Mouse (Mus musculus) midbrain, embryonic 13.5 days (tissue): ENCODE measurements around the gene F2r. TPM values are rescaled to one million over a fixed set of nuclear protein-coding genes. Genes with fewer than 3 reads are reported as not detected.
A peak's percentile ranks its signal among the peaks of the same experiment; 100 is the strongest.

Experiments used
- ATAC-seq: fragments of 200-750 bp; cut with Nextera tagmentation; 2 replicates; pipeline ENCODE4 v1.8.0; 2017; ENCODE audit warnings: mild to moderate bottlenecking, moderate TSS enrichment, moderate library complexity
- H3K27ac ChIP-seq: fragments of 300-500 bp; sonication (generic); 2 replicates; pipeline ENCODE4 v1.5.1; 2015; ENCODE audit warnings: inconsistent platforms, mild to moderate bottlenecking, moderate library complexity
- H3K27me3 ChIP-seq: fragments of 300-500 bp; sonication (generic); 2 replicates; pipeline ENCODE4 v1.6.1; 2015; ENCODE audit warnings: mild to moderate bottlenecking, inconsistent platforms
- H3K36me3 ChIP-seq: fragments of 300-500 bp; sonication (generic); 2 replicates; pipeline ENCODE4 v1.6.1; 2015; ENCODE audit warnings: mild to moderate bottlenecking, inconsistent platforms
- H3K4me1 ChIP-seq: fragments of 300-500 bp; sonication (generic); replicated peaks from 2 replicates; pipeline ENCODE4 v1.6.1; 2015; ENCODE audit warnings: inconsistent platforms
- H3K4me2 ChIP-seq: fragments of 300-500 bp; sonication (generic); replicated peaks from 2 replicates; pipeline ENCODE4 v1.6.1; 2015; ENCODE audit warnings: moderate library complexity, mild to moderate bottlenecking, inconsistent platforms
- H3K4me3 ChIP-seq: fragments of 300-500 bp; sonication (generic); replicated peaks from 2 replicates; pipeline ENCODE4 v1.5.1; 2015; ENCODE audit warnings: mild to moderate bottlenecking, inconsistent platforms
- H3K9ac ChIP-seq: fragments of 300-500 bp; sonication (generic); replicated peaks from 2 replicates; pipeline ENCODE4 v1.6.1; 2015; ENCODE audit warnings: mild to moderate bottlenecking, inconsistent platforms
- H3K9me3 ChIP-seq: fragments of 300-500 bp; sonication (generic); 2 replicates; pipeline ENCODE4 v1.6.1; 2016; ENCODE audit warnings: mild to moderate bottlenecking, inconsistent platforms
- WGBS: fragments of 180-500 bp; shearing (Covaris S2); methylation state at CpG from one replicate; pipeline ENCODE4 v1.1.7; 2015; 5-methylcytosine and 5-hydroxymethylcytosine counted together
- polyA plus RNA-seq: library from polyadenylated mRNA; unstranded; fragments of >200 nt; fragmentation: Nextera tagmentation; extraction: Ambion mirVana; gene quantifications from 2 replicates; pipeline ENCODE4 v1.2.1, GENCODE M21; 2015

F2r gene
- polyA plus RNA-seq, 1 experiment from 2014 or later = 86.0 TPM

- no peak overlapping the region for H3K4me2 ChIP-seq
- WGBS = 75% methylated on average over 7 of the region's 7 CpGs
Measured at GRCm38 (mm10) chr13:95643740-95644139, 25.5 kb upstream of the F2r start.

DNA sequence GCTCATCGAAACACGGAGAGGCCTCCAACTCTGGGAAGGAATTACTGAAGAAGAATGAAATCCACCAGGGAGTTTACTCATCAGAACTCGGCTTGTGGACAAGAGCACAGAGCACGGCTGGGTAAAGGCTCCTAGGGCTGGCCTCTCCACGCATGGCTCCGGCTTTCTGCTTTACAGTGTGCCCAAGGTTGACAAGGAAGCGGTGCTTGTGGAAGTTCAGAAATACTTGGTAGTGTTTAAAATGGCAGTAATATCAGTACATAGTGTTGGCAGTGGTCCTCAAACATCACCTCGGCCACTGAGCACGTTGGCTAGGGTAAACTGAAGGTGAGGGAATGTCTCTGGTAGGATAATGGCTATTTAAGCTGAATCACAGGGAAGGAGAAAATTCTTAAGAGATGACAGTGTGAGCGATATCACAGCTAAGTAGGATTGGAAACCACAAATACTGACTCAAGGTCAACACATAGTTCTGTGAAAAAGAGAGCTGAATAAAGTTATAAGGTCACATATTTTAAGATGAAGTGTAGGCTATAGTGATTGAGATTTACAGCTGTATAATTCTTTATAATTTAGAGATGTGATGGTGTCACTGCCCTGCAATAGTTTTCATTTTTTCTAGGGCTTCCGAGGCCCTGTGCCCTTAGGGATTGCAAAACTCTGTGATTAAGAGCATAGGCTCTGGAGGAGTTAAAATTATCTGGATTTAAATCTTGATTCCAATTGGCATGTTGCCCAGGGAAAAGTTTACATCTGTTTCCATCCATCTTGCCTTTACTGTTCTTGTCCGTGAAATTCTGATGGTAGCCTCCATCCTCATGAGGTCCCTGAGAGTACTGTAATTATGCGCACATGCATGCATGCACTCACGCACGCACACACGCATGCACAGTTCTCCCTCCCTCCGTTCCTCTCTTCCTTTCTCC lies 23.0 kb upstream of the F2r start:
- no peak overlapping the region for H3K4me2 ChIP-seq
- ATAC-seq = no peak
- 0 out of 2 replicates have a peak, but pooled peaks cover 8% of the 10 kb centered on the region for H3K36me3 ChIP-seq
- H3K27me3 ChIP-seq = no peaks in the 10 kb centered on the region
- 94% methylated on average over 17 of the region's 17 CpGs for WGBS
- no peak overlapping the region for H3K27ac ChIP-seq
- H3K9me3 ChIP-seq = no peaks in the 10 kb centered on the region
- H3K9ac ChIP-seq = no peak overlapping the region
- peaks cover 11% of the 10 kb centered on the region for H3K4me1 ChIP-seq
- no peak overlapping the region for H3K4me3 ChIP-seq

More at GRCm38 (mm10) chr13:95643740-95644139, 25.5 kb upstream of the F2r start:
- Histone ChIP-seq H3K27me3 (no peaks in the 10 kb centered on the region), H3K4me1 (peaks cover 8% of the 10 kb centered on the region), H3K36me3 (0 out of 2 replicates have a peak, but pooled peaks cover 8% of the 10 kb centered on the region), H3K9ac (no peak overlapping the region), H3K27ac (no peak overlapping the region), H3K4me3 (no peak overlapping the region), H3K9me3 (no peaks in the 10 kb centered on the region)
- ATAC-seq = no peak

- Histone ChIP-seq H3K4me2 (no peak overlapping the region), H3K4me3 (no peak overlapping the region), H3K27ac (no peak overlapping the region), H3K4me1 (peaks cover 11% of the 10 kb centered on the region), H3K36me3 (no peaks in the 10 kb centered on the region), H3K9me3 (no peaks in the 10 kb centered on the region), H3K27me3 (no peaks in the 10 kb centered on the region), H3K9ac (no peak overlapping the region)
- no peak for ATAC-seq
- 95% methylated on average over 1 of the region's 1 CpGs for WGBS
Measured at GRCm38 (mm10) chr13:95640408-95640807, 22.1 kb upstream of the F2r start.

GRCm38 (mm10) chr13:95639336-95640116 lies 21.2 kb upstream of the F2r start:
- Histone ChIP-seq H3K27ac (peak overlapping the region; percentile 40; the same call in 1 of the 2 replicates), H3K36me3 (no peaks in the 10 kb centered on the region), H3K4me2 (no peak overlapping the region), H3K4me1 (peaks cover 11% of the 10 kb centered on the region), H3K9me3 (no peaks in the 10 kb centered on the region), H3K4me3 (no peak overlapping the region), H3K9ac (no peak overlapping the region), H3K27me3 (no peaks in the 10 kb centered on the region)
- 79% methylated on average over 15 of the region's 15 CpGs for WGBS
- peak; percentile 74; the same call in 1 of the 2 replicates for ATAC-seq

- 54% methylated on average over 5 of the region's 5 CpGs for WGBS
- Histone ChIP-seq H3K36me3 (no peaks in the 10 kb centered on the region), H3K27me3 (no peaks in the 10 kb centered on the region), H3K4me2 (no peak overlapping the region), H3K9ac (no peak overlapping the region), H3K27ac (peak overlapping the region; percentile 40), H3K4me1 (peaks cover 11% of the 10 kb centered on the region), H3K9me3 (no peaks in the 10 kb centered on the region), H3K4me3 (no peak overlapping the region)
- 0 out of 2 replicates have a peak, but pooled peaks have one; percentile 25 for ATAC-seq
Measured at GRCm38 (mm10) chr13:95638894-95639293, 20.6 kb upstream of the F2r start.

- WGBS = 76% methylated on average over 10 of the region's 10 CpGs
- no peaks in the 10 kb centered on the region for H3K27me3 ChIP-seq
- ATAC-seq = no peak
Measured at GRCm38 (mm10) chr13:95637737-95638136, 19.4 kb upstream of the F2r start.

GRCm38 (mm10) chr13:95635301-95635700 lies 17.0 kb upstream of the F2r start:
- Histone ChIP-seq H3K4me1 (peaks cover 11% of the 10 kb centered on the region), H3K36me3 (peaks cover 7% of the 10 kb centered on the region; the same call in 1 of the 2 replicates), H3K27me3 (no peaks in the 10 kb centered on the region), H3K9me3 (no peaks in the 10 kb centered on the region), H3K27ac (no peak overlapping the region), H3K4me3 (no peak overlapping the region), H3K9ac (no peak overlapping the region), H3K4me2 (no peak overlapping the region)
- WGBS = 93% methylated on average over 12 of the region's 12 CpGs
- no peak for ATAC-seq

More at GRCm38 (mm10) chr13:95637737-95638136, 19.4 kb upstream of the F2r start:
- H3K4me3 ChIP-seq = no peak overlapping the region
- peaks cover 11% of the 10 kb centered on the region for H3K4me1 ChIP-seq
- H3K9ac ChIP-seq = no peak overlapping the region
- no peaks in the 10 kb centered on the region for H3K9me3 ChIP-seq
- no peak overlapping the region for H3K4me2 ChIP-seq
- H3K27ac ChIP-seq = no peak overlapping the region
- no peaks in the 10 kb centered on the region for H3K36me3 ChIP-seq

DNA sequence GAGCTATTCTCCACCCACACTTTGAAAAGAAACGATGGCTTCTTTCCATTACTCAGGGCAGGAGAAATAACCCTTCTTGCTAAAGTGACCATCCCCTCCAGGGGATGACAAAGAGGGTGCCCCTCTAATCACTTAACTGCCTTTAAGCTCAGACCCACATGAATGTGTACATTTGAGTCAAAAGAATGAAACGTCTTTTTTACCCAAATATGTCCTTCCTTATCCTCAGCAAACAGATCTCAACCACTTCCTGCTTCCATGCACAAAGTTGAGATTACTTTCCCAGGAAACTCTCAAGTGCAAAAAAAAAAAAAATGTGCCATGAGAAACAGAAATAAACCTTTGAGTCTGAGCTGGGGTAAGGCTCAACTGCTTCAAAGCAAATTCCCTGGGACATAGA lies 16.2 kb upstream of the F2r start:
- Histone ChIP-seq H3K36me3 (peaks cover 8% of the 10 kb centered on the region; the same call in 1 of the 2 replicates), H3K4me1 (peaks cover 10% of the 10 kb centered on the region), H3K9ac (no peak overlapping the region), H3K4me2 (no peak overlapping the region), H3K27ac (no peak overlapping the region), H3K4me3 (no peak overlapping the region), H3K9me3 (no peaks in the 10 kb centered on the region), H3K27me3 (no peaks in the 10 kb centered on the region)
- WGBS = 60% methylated on average over 2 of the region's 2 CpGs
- ATAC-seq = no peak

GRCm38 (mm10) chr13:95633384-95633783 lies 15.1 kb upstream of the F2r start:
- no peaks in the 10 kb centered on the region for H3K27me3 ChIP-seq
- whole genome bisulfite sequencing = 68% methylated on average over 2 of the region's 2 CpGs
- H3K4me1 ChIP-seq = no peaks in the 10 kb centered on the region
- no peak overlapping the region for H3K9ac ChIP-seq
- H3K9me3 ChIP-seq = no peaks in the 10 kb centered on the region
- no peak overlapping the region for H3K4me2 ChIP-seq
- H3K27ac ChIP-seq = no peak overlapping the region
- no peak for ATAC-seq
- peaks cover 16% of the 10 kb centered on the region for H3K36me3 ChIP-seq
- H3K4me3 ChIP-seq = no peak overlapping the region

DNA sequence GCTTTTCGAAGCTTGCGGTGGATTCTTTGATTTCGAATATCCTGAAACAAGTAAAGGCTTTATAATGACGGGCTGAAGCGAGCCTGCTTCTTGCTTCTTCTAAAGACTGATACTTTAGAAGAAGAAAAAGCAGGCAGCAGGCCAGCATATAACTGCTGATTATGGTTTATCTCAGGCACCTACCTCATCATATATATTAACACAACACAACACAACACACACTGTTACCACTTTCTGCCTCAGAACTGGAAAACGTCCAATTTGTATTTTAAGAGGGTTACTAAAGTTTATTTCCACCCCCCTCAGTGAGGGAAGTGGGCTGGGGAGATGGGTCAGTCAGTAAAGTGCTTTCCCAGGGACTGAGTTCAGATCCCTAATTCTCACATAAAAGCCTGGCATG lies 13.9 kb upstream of the F2r start:
- Histone ChIP-seq H3K4me2 (no peak overlapping the region), H3K27ac (no peak overlapping the region), H3K9ac (no peak overlapping the region), H3K9me3 (no peaks in the 10 kb centered on the region), H3K4me3 (no peak overlapping the region), H3K4me1 (no peaks in the 10 kb centered on the region), H3K27me3 (no peaks in the 10 kb centered on the region), H3K36me3 (peaks cover 16% of the 10 kb centered on the region)
- 94% methylated on average over 6 of the region's 6 CpGs for WGBS
- ATAC-seq = no peak

- H3K9me3 ChIP-seq = no peaks in the 10 kb centered on the region
- no peak overlapping the region for H3K9ac ChIP-seq
- H3K27me3 ChIP-seq = no peaks in the 10 kb centered on the region
- no peak overlapping the region for H3K4me3 ChIP-seq
- H3K36me3 ChIP-seq = peaks cover 16% of the 10 kb centered on the region
- no peak overlapping the region for H3K4me2 ChIP-seq
- 88% methylated on average over 2 of the region's 2 CpGs for WGBS
- H3K27ac ChIP-seq = no peak overlapping the region
- ATAC-seq = no peak
- H3K4me1 ChIP-seq = no peaks in the 10 kb centered on the region
Measured at GRCm38 (mm10) chr13:95630747-95631146, 12.5 kb upstream of the F2r start.

DNA sequence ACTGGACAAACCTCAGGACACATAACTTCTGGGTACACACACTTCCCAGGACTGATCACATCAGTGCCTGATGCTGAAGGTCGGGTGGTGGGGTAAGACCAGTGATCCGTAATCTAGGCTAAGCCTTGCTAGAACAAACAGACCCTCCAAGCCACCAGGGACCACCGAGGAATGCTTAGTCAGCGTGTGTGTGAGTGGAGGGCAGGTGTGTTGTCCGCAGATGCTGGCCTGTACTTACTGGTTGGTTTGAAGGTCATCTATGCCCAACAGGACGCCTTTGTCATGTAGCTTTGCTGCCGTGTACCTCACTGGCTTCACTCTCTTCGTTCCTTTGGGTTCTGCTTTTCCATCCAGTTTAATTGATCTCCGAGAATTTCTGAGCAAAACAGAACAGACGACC lies 11.5 kb upstream of the F2r start:
- no peaks in the 10 kb centered on the region for H3K9me3 ChIP-seq
- H3K4me1 ChIP-seq = no peaks in the 10 kb centered on the region
- H3K4me2 ChIP-seq = no peak overlapping the region
- no peak overlapping the region for H3K4me3 ChIP-seq
- WGBS = 91% methylated on average over 10 of the region's 10 CpGs
- H3K27me3 ChIP-seq = no peaks in the 10 kb centered on the region
- peaks cover 16% of the 10 kb centered on the region for H3K36me3 ChIP-seq
- ATAC-seq = no peak
- H3K9ac ChIP-seq = no peak overlapping the region
- no peak overlapping the region for H3K27ac ChIP-seq
